Mouse (Mus musculus): ENCODE data around the gene Lyst. TPM values are rescaled to one million over a fixed set of nuclear protein-coding genes. Genes with fewer than 3 reads are reported as not detected.
"Not testable (repeated sequence)": the region's sequence is repeated elsewhere in the genome, so short reads cannot be mapped to it uniquely, and the experiment has no call there.

The Lyst gene
- total RNA-seq, 1 experiment from 2014 or later: 38.0 TPM

GRCm38 (mm10) chr13:13788070-13788469 is 197.9 kb downstream of the Lyst start:
- no peak for ATAC-seq (replicated peaks in 1 of 2; ENCODE audit: insufficient read depth in 1 of 2, low FRiP score in 2 of 2, low TSS enrichment in 1 of 2, low read depth in 1 of 2, poor library complexity in 2 of 2, severe bottlenecking in 2 of 2)

DNA sequence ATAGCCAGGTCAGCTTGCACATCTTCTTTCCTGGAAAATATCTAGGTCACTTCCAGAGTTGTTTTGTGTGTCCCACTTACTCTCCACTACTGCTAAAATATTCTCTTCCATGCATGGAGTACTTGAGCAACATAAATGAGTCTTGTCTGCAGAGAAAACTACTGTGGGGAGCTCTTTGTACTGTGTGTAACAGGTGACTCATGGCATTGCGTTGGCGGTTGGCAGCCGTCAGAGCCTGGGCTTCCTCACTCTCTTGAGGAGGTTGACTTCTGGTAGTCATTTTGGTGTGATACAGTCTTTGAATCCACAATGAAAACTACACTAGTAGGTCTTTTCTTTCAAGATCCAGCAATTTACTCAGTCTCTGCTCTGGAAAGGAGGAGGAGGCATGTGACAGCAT is 201.8 kb downstream of the Lyst start:
- ATAC-seq (replicated peaks in 1 of 2; ENCODE audit: insufficient read depth in 1 of 2, low FRiP score in 2 of 2, low TSS enrichment in 1 of 2, low read depth in 1 of 2, poor library complexity in 2 of 2, severe bottlenecking in 2 of 2): no peak

GRCm38 (mm10) chr13:13795166-13795832 is 205.1 kb downstream of the Lyst start:
- ATAC-seq (replicated peaks in 1 of 2; ENCODE audit: insufficient read depth in 1 of 2, low FRiP score in 2 of 2, low TSS enrichment in 1 of 2, low read depth in 1 of 2, poor library complexity in 2 of 2, severe bottlenecking in 2 of 2): no peak

GRCm38 (mm10) chr13:13796082-13796481 is 205.9 kb downstream of the Lyst start:
- no peak for ATAC-seq (replicated peaks in 1 of 2; ENCODE audit: insufficient read depth in 1 of 2, low FRiP score in 2 of 2, low TSS enrichment in 1 of 2, low read depth in 1 of 2, poor library complexity in 2 of 2, severe bottlenecking in 2 of 2)

- not testable (repeated sequence) for ATAC-seq (replicated peaks in 1 of 2; ENCODE audit: insufficient read depth in 1 of 2, low FRiP score in 2 of 2, low TSS enrichment in 1 of 2, low read depth in 1 of 2, poor library complexity in 2 of 2, severe bottlenecking in 2 of 2)
These were observed 207.6 kb downstream of the Lyst start for GRCm38 (mm10) chr13:13797816-13798215.

GRCm38 (mm10) chr13:13798775-13799174 is 208.6 kb downstream of the Lyst start:
- no peak for ATAC-seq (replicated peaks in 1 of 2; ENCODE audit: insufficient read depth in 1 of 2, low FRiP score in 2 of 2, low TSS enrichment in 1 of 2, low read depth in 1 of 2, poor library complexity in 2 of 2, severe bottlenecking in 2 of 2)

DNA sequence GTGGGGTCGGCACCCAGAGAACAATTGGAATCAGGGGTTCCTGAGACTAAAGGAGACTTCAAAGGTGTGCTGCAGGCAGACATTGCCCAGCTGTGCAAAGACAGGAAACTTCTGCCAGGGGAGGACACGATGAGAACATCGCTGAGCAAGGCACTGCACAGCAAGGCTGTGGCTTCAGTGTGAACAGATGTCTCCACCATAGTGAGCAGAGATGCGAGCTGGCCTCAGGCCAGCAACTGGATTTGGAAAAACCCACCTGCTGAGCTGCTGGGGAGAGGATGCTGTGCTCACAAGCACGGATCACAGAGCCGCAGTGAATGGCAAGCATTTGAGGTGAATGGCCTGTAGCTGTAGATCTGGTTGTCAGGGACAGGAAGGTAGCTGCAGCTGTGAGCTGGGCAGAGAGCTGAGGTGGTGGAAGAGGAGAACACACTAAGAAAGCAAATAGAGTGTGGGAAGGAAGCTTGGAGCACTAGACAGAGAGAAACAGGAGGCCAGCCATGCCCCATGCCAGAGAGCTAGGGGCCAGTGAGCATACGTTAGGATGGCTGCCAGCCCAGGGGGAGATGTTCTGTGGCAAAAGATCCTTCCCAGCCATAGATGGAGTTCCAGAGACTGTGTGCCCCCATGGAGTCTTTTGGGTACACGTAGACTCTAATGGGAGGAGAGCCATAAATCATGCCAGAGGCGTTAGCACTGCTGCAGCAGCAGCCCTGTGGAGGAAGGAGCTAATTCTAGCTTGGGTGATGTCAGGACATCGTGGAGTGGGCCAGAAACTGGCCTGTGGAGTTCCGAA is 218.3 kb downstream of the Lyst start:
- ATAC-seq (replicated peaks in 1 of 2; ENCODE audit: insufficient read depth in 1 of 2, low FRiP score in 2 of 2, low TSS enrichment in 1 of 2, low read depth in 1 of 2, poor library complexity in 2 of 2, severe bottlenecking in 2 of 2): no peak

- ATAC-seq (replicated peaks in 1 of 2; ENCODE audit: insufficient read depth in 1 of 2, low FRiP score in 2 of 2, low TSS enrichment in 1 of 2, low read depth in 1 of 2, poor library complexity in 2 of 2, severe bottlenecking in 2 of 2): no peak
These were observed 220.7 kb downstream of the Lyst start for GRCm38 (mm10) chr13:13810885-13811284.

DNA sequence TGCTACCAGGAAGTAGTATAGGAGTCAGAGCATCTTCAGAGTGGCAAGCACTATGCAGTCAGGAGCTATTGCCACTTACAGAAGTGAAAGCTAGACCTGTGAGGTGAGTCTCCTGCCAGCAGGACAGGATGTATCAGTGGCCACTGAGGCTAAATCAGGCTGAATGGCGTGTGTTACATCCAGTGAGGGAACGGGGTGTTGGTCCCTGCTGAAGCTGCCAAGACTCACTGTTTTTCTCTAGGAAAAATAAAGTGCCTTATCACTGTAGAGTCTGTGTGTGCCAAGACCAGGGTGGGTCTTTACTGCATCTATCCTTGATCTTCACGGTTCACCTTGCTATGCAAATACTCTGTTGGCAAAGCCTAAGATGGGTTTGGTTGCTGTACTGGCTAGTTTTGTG is 228.5 kb downstream of the Lyst start:
- no peak for ATAC-seq (replicated peaks in 1 of 2; ENCODE audit: insufficient read depth in 1 of 2, low FRiP score in 2 of 2, low TSS enrichment in 1 of 2, low read depth in 1 of 2, poor library complexity in 2 of 2, severe bottlenecking in 2 of 2)

DNA sequence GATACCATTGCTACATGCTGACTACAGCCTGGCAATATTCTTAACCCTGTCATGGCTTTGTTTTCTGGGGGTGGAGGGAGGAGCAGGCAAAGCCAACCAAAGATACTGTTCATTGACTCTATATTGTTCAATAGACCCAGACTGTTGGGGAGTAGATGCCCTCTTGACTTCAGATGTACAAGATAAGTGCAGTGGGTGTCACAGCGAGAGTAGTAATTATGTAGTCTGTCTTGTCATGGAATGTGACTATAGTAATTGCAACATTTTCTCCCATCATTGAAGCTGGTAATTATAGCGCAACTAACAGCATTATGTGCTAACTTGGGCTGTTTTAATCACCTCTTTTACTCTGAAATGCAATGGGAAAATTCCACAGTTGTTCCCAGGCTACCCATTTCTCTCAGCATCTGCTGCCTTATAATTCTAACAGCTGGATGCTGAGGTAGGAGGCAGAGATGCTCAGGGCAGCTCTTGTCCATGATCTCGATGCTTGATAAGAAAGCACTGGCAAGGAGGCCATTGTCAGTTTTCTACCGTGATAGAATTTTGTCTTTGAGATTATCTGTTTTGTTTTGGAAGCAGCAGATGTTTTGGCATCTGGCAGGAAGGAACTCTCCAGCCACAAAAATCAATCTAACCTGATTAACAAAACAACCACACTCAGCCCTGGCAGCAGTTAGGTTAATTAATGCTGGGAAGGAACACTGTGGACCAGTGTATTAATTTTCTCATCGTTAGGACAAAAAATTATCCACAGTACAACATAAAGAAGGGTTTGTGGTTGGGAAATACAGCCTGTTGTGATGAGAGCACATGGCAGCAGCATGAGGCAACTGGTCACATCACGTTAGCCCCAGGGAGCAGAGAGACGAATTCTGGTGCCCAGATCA is 230.3 kb downstream of the Lyst start:
- ATAC-seq (replicated peaks in 1 of 2; ENCODE audit: insufficient read depth in 1 of 2, low FRiP score in 2 of 2, low TSS enrichment in 1 of 2, low read depth in 1 of 2, poor library complexity in 2 of 2, severe bottlenecking in 2 of 2): no peak

DNA sequence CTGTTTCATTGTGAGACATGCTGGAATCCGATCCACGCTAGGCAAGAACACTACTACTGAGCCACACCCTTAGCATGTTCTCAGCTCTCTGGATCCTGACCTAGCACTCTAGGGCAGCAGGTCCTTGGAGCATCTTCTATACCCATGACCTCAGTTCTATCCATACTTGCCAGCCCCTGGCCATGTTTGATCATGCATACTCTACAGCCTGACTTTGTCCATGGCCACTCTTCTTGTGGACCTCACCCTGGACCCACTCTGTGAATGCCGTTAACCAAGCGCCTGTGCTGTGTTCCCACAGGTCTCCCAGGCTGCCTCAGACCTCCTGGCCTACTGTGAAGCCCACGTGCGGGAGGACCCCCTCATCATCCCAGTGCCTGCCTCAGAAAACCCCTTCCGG is 234.7 kb downstream of the Lyst start:
- 0 out of 4 replicates have a peak, but pooled peaks of 1 of the 2 experiments have one; percentile 7 for ATAC-seq (replicated peaks in 1 of 2; ENCODE audit: insufficient read depth in 1 of 2, low FRiP score in 2 of 2, low TSS enrichment in 1 of 2, low read depth in 1 of 2, poor library complexity in 2 of 2, severe bottlenecking in 2 of 2)

GRCm38 (mm10) chr13:13826533-13826932 is 236.3 kb downstream of the Lyst start:
- ATAC-seq (replicated peaks in 1 of 2; ENCODE audit: insufficient read depth in 1 of 2, low FRiP score in 2 of 2, low TSS enrichment in 1 of 2, low read depth in 1 of 2, poor library complexity in 2 of 2, severe bottlenecking in 2 of 2): no peak

- no peak for ATAC-seq (replicated peaks in 1 of 2; ENCODE audit: insufficient read depth in 1 of 2, low FRiP score in 2 of 2, low TSS enrichment in 1 of 2, low read depth in 1 of 2, poor library complexity in 2 of 2, severe bottlenecking in 2 of 2)
These were observed 237.9 kb downstream of the Lyst start for GRCm38 (mm10) chr13:13828125-13828524.

Other genes starting within 250 kb of the Lyst start
- 4.1 and 6.3 TPM in 2 replicates for gene Gpr137b, start 196.4 kb upstream of the Lyst start, total RNA-seq (2017)
- 0.45 TPM in 1 of 2 replicates, not detected in the other for gene Nid1, start 152.8 kb upstream of the Lyst start, total RNA-seq (2017)
- gene Gng4, start 193.7 kb downstream of the Lyst start, total RNA-seq (2017): not detected in 2 replicates